Mouse (Mus musculus) midbrain, postnatal 0 days (tissue): Measurements from ENCODE around the gene Tns1. TPM values are rescaled to one million over a fixed set of nuclear protein-coding genes. Genes with fewer than 3 reads are reported as not detected.

ENCODE experiments used
- ATAC-seq: fragments of 200-750 bp; cut with Nextera tagmentation; 2 replicates; pipeline ENCODE4 v1.8.0; 2017; ENCODE audit warnings: moderate number of reproducible peaks, mild to moderate bottlenecking, moderate TSS enrichment, moderate library complexity; ENCODE audit not compliant: low FRiP score
- DNase-seq: peaks from one replicate; pipeline ENCODE4 v3.0.0-alpha.2; 2015; ENCODE audit warnings: low spot score
- H3K27ac ChIP-seq: fragments of 300-500 bp; sonication (generic); 2 replicates; pipeline ENCODE4 v1.5.1; 2014; ENCODE audit warnings: low read depth, mild to moderate bottlenecking, low read length, mixed read lengths
- H3K27me3 ChIP-seq: fragments of 300-500 bp; sonication (generic); 2 replicates; pipeline ENCODE4 v1.6.1; 2014; ENCODE audit warnings: low read length, control low read depth, mixed read lengths; ENCODE audit not compliant: insufficient read depth
- H3K36me3 ChIP-seq: fragments of 300-500 bp; sonication (generic); 2 replicates; pipeline ENCODE4 v1.6.1; 2014; ENCODE audit warnings: low read length, control low read depth, mixed read lengths; ENCODE audit not compliant: insufficient read depth
- H3K4me1 ChIP-seq: fragments of 300-500 bp; sonication (generic); 2 replicates; pipeline ENCODE4 v1.6.1; 2014; ENCODE audit warnings: mild to moderate bottlenecking, control low read depth, antibody characterized with exemption, low read length, mixed read lengths; ENCODE audit not compliant: insufficient read depth
- H3K4me2 ChIP-seq: fragments of 300-500 bp; sonication (generic); 2 replicates; pipeline ENCODE4 v1.6.1; 2014; ENCODE audit warnings: low read depth, mild to moderate bottlenecking, low read length, mixed read lengths; ENCODE audit not compliant: poor library complexity, severe bottlenecking
- H3K4me3 ChIP-seq: fragments of 300-500 bp; sonication (generic); 2 replicates; pipeline ENCODE4 v1.5.1; 2014; ENCODE audit warnings: low read depth, mild to moderate bottlenecking, low read length, moderate library complexity
- H3K9ac ChIP-seq: fragments of 300-500 bp; sonication (generic); replicated peaks from 2 replicates; pipeline ENCODE4 v1.6.1; 2014; ENCODE audit warnings: mild to moderate bottlenecking, low read length, moderate library complexity, mixed read lengths; ENCODE audit not compliant: poor library complexity, severe bottlenecking
- H3K9me3 ChIP-seq: fragments of 300-500 bp; sonication (generic); 2 replicates; pipeline ENCODE4 v1.6.1; 2016; ENCODE audit warnings: low read length, control low read depth
- CTCF ChIP-seq: IDR thresholded peaks from 2 replicates; pipeline ENCODE4 v1.5.1; 2016; ENCODE audit warnings: antibody characterized with exemption, mild to moderate bottlenecking
- WGBS: fragments of 180-500 bp; shearing (Covaris S2); extraction: QIAGEN DNeasy Blood & Tissue Kit; methylation state at CpG from one replicate; pipeline ENCODE4 v1.1.7; 2014; 5-methylcytosine and 5-hydroxymethylcytosine counted together
- polyA plus RNA-seq: library from polyadenylated mRNA; unstranded; fragments of >200 nt; fragmentation: Nextera tagmentation; extraction: Ambion mirVana; gene quantifications from 2 replicates; pipeline ENCODE4 v1.2.1, GENCODE M21; 2015
- total RNA-seq: library from RNA; depleted of rRNA; stranded (reverse); fragments of >200 nt; gene quantifications from 2 replicates; pipeline ENCODE4 v1.2.3, GENCODE M21; 2014

Gene Tns1
- total and polyA plus RNA-seq, 2 experiments from 2014 or later: 9.8 to 31.5 TPM

GRCm38 (mm10) chr1:73990024-73990423 lies 134.2 kb downstream of the Tns1 start:
- no peak for TF ChIP-seq CTCF
- no peaks in the 10 kb centered on the region for H3K4me1 ChIP-seq
- no peak overlapping the region for H3K4me2 ChIP-seq
- DNase-seq: no peak
- no peaks in the 10 kb centered on the region for H3K9me3 ChIP-seq
- WGBS: 82% methylated on average over 3 of the region's 3 CpGs
- no peaks in the 10 kb centered on the region for H3K36me3 ChIP-seq
- no peaks in the 10 kb centered on the region for H3K27me3 ChIP-seq
- H3K27ac ChIP-seq: no peak overlapping the region
- no peak for ATAC-seq
- H3K4me3 ChIP-seq: no peak overlapping the region
- H3K9ac ChIP-seq: no peak overlapping the region

GRCm38 (mm10) chr1:73987705-73988201 lies 136.5 kb downstream of the Tns1 start:
- no peaks in the 10 kb centered on the region for H3K27me3 ChIP-seq
- no peaks in the 10 kb centered on the region for H3K4me1 ChIP-seq
- 83% methylated on average over 7 of the region's 9 CpGs for WGBS
- TF ChIP-seq CTCF: no peak
- H3K4me2 ChIP-seq: no peak overlapping the region
- no peak for DNase-seq
- H3K27ac ChIP-seq: no peak overlapping the region
- H3K4me3 ChIP-seq: no peak overlapping the region
- no peaks in the 10 kb centered on the region for H3K9me3 ChIP-seq
- no peak for ATAC-seq
- no peak overlapping the region for H3K9ac ChIP-seq
- no peaks in the 10 kb centered on the region for H3K36me3 ChIP-seq

DNA sequence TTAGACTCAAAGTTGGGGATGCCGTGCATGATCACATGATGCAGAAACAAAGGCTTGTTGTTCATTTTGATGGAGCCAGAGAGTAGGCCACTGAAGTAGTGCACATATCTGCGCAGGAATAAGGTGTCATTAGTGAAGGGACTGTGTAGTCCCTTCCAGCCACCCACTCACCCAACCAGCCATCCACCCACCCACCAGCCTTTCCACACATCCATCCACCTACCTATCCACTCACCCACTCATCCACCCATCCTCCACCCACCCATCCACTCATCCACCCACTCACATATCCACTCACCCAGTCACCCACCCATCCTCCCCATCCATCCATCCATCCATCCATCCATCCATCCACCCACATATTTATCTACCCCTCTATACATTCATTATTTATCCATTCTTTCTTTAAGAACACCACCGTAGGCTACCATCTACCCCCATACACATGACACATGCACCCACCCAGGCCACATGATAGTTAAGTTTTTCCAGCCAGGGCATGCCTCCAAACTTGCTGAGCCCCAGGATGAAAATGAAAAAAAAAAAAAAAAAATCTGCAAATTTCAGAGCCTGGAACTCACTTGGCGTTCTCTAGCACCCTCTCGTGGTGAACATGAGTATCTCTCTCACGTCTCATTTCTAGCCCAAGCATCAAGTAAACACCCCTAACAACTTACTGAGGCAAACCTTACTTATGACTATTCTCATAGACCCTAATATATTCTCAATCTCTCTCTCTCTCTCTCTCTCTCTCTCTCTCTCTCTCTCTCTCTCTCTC lies 137.8 kb downstream of the Tns1 start:
- Histone ChIP-seq H3K4me3 (no peak overlapping the region), H3K36me3 (no peaks in the 10 kb centered on the region), H3K4me2 (no peak overlapping the region), H3K4me1 (no peaks in the 10 kb centered on the region), H3K27ac (no peak overlapping the region), H3K9ac (no peak overlapping the region), H3K27me3 (no peaks in the 10 kb centered on the region), H3K9me3 (no peaks in the 10 kb centered on the region)
- WGBS: 47% methylated on average over 6 of the region's 6 CpGs
- peak; percentile 86 for TF ChIP-seq CTCF
- DNase-seq: peak; percentile 71
- ATAC-seq: peak; percentile 32; the same call in 1 of the 2 replicates

DNA sequence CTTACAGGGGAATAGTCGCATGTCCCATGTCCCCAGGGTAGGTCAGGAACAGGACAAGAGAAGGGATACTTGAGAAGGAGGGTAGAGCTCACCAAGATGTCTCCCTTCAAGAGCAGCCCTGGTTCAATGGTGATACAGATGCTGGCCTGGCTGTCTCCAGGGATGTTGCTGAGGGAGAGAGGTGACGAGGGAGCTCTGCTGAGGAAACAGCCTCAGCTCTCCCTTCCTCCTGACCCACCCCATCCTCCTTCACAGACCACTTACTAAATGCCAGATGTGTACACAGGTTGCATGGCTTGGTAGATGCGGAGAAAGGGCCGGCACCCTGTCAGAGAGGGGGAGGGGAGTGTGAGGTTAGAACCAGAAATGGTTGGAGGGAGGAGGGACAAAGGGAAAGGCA lies 138.6 kb downstream of the Tns1 start:
- Histone ChIP-seq H3K36me3 (no peaks in the 10 kb centered on the region), H3K27ac (no peak overlapping the region), H3K9ac (no peak overlapping the region), H3K4me2 (no peak overlapping the region), H3K27me3 (no peaks in the 10 kb centered on the region), H3K4me1 (no peaks in the 10 kb centered on the region), H3K9me3 (no peaks in the 10 kb centered on the region), H3K4me3 (no peak overlapping the region)
- DNase-seq (no peak), ATAC-seq (no peak)
- no peak for TF ChIP-seq CTCF
- WGBS: 82% methylated on average over 4 of the region's 4 CpGs

GRCm38 (mm10) chr1:73979214-73979613 lies 145.0 kb downstream of the Tns1 start:
- Histone ChIP-seq H3K27me3 (no peaks in the 10 kb centered on the region), H3K9ac (no peak overlapping the region), H3K9me3 (no peaks in the 10 kb centered on the region), H3K36me3 (no peaks in the 10 kb centered on the region), H3K4me1 (no peaks in the 10 kb centered on the region), H3K4me2 (no peak overlapping the region), H3K27ac (peak overlapping the region; percentile 2; the same call in 1 of the 2 replicates), H3K4me3 (no peak overlapping the region)
- no peak for TF ChIP-seq CTCF
- WGBS: 35% methylated on average over 3 of the region's 3 CpGs
- DNase-seq (peak; percentile 73), ATAC-seq (peak; percentile 60; the same call in 1 of the 2 replicates)

- no peak for TF ChIP-seq CTCF
- Histone ChIP-seq H3K27me3 (no peaks in the 10 kb centered on the region), H3K4me2 (no peak overlapping the region), H3K4me1 (no peaks in the 10 kb centered on the region), H3K9ac (no peak overlapping the region), H3K36me3 (no peaks in the 10 kb centered on the region), H3K27ac (peak overlapping the region; percentile 2; the same call in 1 of the 2 replicates), H3K9me3 (no peaks in the 10 kb centered on the region), H3K4me3 (no peak overlapping the region)
- WGBS: 91% methylated on average over 1 of the region's 1 CpGs
- ATAC-seq (no peak), DNase-seq (no peak)
These were observed 145.7 kb downstream of the Tns1 start for GRCm38 (mm10) chr1:73978576-73978975.
